Mouse (Mus musculus) liver, embryonic 14.5 days (tissue): ENCODE results near the gene Kmt5a. TPM values are rescaled to one million over a fixed set of nuclear protein-coding genes. Genes with fewer than 3 reads are reported as not detected.
"Not testable (repeated sequence)": the region's sequence is repeated elsewhere in the genome, so short reads cannot be mapped to it uniquely, and the experiment has no call there.

Source experiments
- ATAC-seq: fragments of 200-750 bp; cut with Nextera tagmentation; 2 replicates; pipeline ENCODE4 v1.8.0; 2017; ENCODE audit warnings: moderate number of reproducible peaks, mild to moderate bottlenecking, moderate library complexity; ENCODE audit not compliant: insufficient read depth
- DNase-seq, 3 experiments: peaks; one replicate each; pipeline ENCODE4 v3.0.0-alpha.2; 2012 to 2013; ENCODE audit warnings: low read depth in 3 of 3, low spot score in 3 of 3
- H3K27ac ChIP-seq: fragments of 300-500 bp; sonication (generic); 2 replicates; pipeline ENCODE4 v1.5.1; 2014; ENCODE audit warnings: moderate library complexity, mild to moderate bottlenecking, control low read depth, inconsistent platforms
- H3K27me3 ChIP-seq: fragments of 300-500 bp; sonication (generic); 2 replicates; pipeline ENCODE4 v1.6.1; 2014; ENCODE audit warnings: mild to moderate bottlenecking, low read length, moderate library complexity; ENCODE audit not compliant: control insufficient read depth, insufficient read depth
- H3K36me3 ChIP-seq: fragments of 300-500 bp; sonication (generic); replicated peaks from 2 replicates; pipeline ENCODE4 v1.6.1; 2014; ENCODE audit warnings: low read depth; ENCODE audit not compliant: control insufficient read depth, insufficient read depth
- H3K4me1 ChIP-seq, 2 experiments: fragments of 200-500 bp in 1 of 2; fragments of 300-500 bp in 1 of 2; sonication (generic) in 1 of 2; replicated peaks; 2 replicates each; pipeline ENCODE4 v1.6.1; 2012 to 2014; ENCODE audit warnings: antibody characterized with exemption in 1 of 2, inconsistent platforms in 1 of 2, low read length in 1 of 2; ENCODE audit not compliant: control insufficient read depth in 2 of 2, insufficient read depth in 2 of 2
- H3K4me2 ChIP-seq: fragments of 300-500 bp; sonication (generic); 2 replicates; pipeline ENCODE4 v1.6.1; 2014; ENCODE audit warnings: low read depth, mild to moderate bottlenecking, control low read depth, moderate library complexity
- H3K4me3 ChIP-seq, 2 experiments: fragments of 200-500 bp in 1 of 2; fragments of 300-500 bp in 1 of 2; sonication (generic) in 1 of 2; 2 replicates each; pipeline ENCODE4 v1.5.1; 2012 to 2014; ENCODE audit warnings: low read depth in 2 of 2, low read length in 2 of 2, mild to moderate bottlenecking in 2 of 2, control low read depth in 1 of 2, inconsistent platforms in 1 of 2, moderate library complexity in 1 of 2; ENCODE audit not compliant: insufficient read depth in 1 of 2
- H3K9ac ChIP-seq: fragments of 300-500 bp; sonication (generic); replicated peaks from 2 replicates; pipeline ENCODE4 v1.6.1; 2014; ENCODE audit warnings: mild to moderate bottlenecking, control low read depth, moderate library complexity
- H3K9me3 ChIP-seq: fragments of 300-500 bp; sonication (generic); 2 replicates; pipeline ENCODE4 v1.6.1; 2016; ENCODE audit warnings: low read length, mixed read lengths; ENCODE audit not compliant: control insufficient read depth
- CTCF ChIP-seq: IDR thresholded peaks from 2 replicates; pipeline ENCODE4 v1.5.1; 2016; ENCODE audit warnings: antibody characterized with exemption, low read depth, control low read depth
- EP300 ChIP-seq: IDR thresholded peaks from 2 replicates; pipeline ENCODE4 v1.6.1; 2016; ENCODE audit warnings: antibody characterized with exemption, low read depth
- WGBS: fragments of 180-500 bp; shearing (Covaris S2); extraction: QIAGEN DNeasy Blood & Tissue Kit; methylation state at CpG from one replicate; pipeline ENCODE4 v1.1.7; 2014; ENCODE audit not compliant: insufficient replicate concordance; 5-methylcytosine and 5-hydroxymethylcytosine counted together
- polyA plus RNA-seq, 2 experiments: library from polyadenylated mRNA; depleted of rRNA in 1 of 2; stranded (reverse) in 1 of 2; unstranded in 1 of 2; fragments of >200 nt; fragmentation: Nextera tagmentation in 1 of 2; extraction: Ambion mirVana in 1 of 2; gene quantifications; 2 replicates each; pipeline versions ENCODE4 v1.2.1 to v1.2.3; 2012 to 2014

Gene Kmt5a
- polyA plus RNA-seq, 2 experiments, result 51.8 to 58.6 TPM

DNA sequence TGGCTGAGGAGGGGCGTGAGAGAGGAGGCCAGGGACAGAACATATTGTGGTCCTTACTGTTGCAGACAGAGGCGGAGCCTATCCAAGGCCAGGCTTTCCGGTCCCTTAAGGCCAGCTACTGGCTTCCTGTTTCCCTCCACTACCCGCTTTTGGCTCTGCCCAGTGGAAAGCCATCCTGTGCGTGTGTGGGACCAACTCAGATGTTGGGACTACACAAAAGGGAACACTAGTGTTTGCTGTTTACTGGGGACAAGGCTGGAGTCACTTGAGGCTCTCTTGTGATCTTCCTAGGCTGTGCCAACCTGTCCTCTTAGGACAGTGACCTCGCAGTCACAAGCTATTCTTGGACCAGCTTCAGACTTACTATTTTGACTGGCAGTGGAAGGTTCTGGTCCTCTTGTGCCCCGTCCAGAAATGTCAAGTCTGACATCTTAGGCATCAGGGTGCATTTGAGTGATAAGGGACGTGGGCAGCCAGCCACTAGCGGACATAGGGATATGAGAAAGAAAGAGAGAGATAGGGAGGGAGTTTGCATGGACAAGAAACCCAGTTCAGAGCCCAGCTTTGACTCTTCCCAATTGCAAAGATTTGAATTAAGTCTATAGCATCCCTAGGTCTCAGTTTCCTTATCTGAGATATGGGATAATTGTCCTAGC lies 58.6 kb downstream of the Kmt5a start:
- peak overlapping the region; percentile 8; the same call in 1 of the 2 replicates for H3K4me2 ChIP-seq

DNA sequence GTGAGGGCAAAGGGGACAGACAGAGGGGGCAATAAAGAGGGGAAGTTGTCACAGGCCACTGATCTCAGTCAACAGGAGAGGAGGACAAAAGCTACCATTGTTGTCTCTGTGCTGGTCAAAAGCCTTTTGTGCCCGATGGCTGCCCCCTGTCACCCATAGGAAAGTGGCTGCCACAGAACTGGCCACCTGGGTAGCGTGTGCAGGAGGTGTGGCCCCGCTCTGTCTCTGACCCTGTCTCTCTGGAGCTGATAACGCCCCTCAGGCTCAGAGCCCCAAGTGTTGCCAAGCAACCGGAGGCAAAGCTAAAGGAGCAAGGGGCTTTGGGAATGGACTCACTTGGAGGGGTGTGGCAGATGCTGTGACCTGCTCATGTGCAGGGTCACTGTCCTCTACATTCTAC lies 59.3 kb downstream of the Kmt5a start:
- DNase-seq, result no peak
- H3K4me1 ChIP-seq, result peaks cover 13 to 21% of the 10 kb centered on the region in 2 experiments; a peak in 3 of 4 replicates
- TF ChIP-seq EP300 (no peak), CTCF (no peak)
- no peaks in the 10 kb centered on the region for H3K27me3 ChIP-seq
- no peaks in the 10 kb centered on the region for H3K36me3 ChIP-seq
- no peak overlapping the region for H3K4me2 ChIP-seq
- no peak overlapping the region for H3K4me3 ChIP-seq
- H3K27ac ChIP-seq, result no peak overlapping the region
- 22% methylated on average over 5 of the region's 5 CpGs for WGBS
- no peak overlapping the region for H3K9ac ChIP-seq
- ATAC-seq, result peak; percentile 46
- H3K9me3 ChIP-seq, result no peaks in the 10 kb centered on the region

More for the DNA sequence above, 58.6 kb downstream of the Kmt5a start:
- TF ChIP-seq EP300 (no peak), CTCF (no peak)
- H3K4me1 ChIP-seq, result peaks cover 13 to 21% of the 10 kb centered on the region in 2 experiments; a peak in 3 of 4 replicates
- no peaks in the 10 kb centered on the region for H3K9me3 ChIP-seq
- H3K4me3 ChIP-seq, result no peak overlapping the region
- no peaks in the 10 kb centered on the region for H3K36me3 ChIP-seq
- 20% methylated on average over 9 of the region's 9 CpGs for WGBS
- ATAC-seq (peak; percentile 26; the same call in 1 of the 2 replicates), DNase-seq (no peak)
- no peaks in the 10 kb centered on the region for H3K27me3 ChIP-seq
- no peak overlapping the region for H3K9ac ChIP-seq
- no peak overlapping the region for H3K27ac ChIP-seq

GRCm38 (mm10) chr5:124500037-124500436 lies 60.3 kb downstream of the Kmt5a start:
- 66% methylated on average over 2 of the region's 4 CpGs for WGBS

DNA sequence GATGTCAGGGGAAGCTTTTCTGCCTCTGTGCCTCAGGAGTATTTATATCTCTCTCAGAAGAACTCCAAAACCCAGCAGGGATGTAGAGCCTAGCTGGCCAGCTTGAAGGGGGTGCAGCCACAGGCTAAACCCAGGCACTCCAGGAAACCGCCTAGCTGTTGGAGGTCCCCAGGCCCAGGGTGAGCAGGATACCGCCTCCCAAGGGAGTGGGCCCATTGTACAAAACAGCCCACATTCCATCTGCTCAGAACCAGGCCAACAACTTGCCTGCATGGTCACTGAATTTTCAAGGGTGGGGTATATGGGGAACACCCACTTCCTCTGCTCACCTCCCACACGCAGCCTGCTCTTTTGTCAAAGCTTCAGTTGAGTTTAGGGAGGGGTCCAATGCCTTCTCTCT lies 60.8 kb downstream of the Kmt5a start:
- Histone ChIP-seq H3K4me1 (peaks cover 13 to 21% of the 10 kb centered on the region in 2 experiments; a peak in 3 of 4 replicates), H3K4me2 (no peak overlapping the region), H3K9me3 (no peaks in the 10 kb centered on the region), H3K36me3 (no peaks in the 10 kb centered on the region), H3K4me3 (no peak overlapping the region), H3K27me3 (no peaks in the 10 kb centered on the region), H3K9ac (no peak overlapping the region), H3K27ac (no peak overlapping the region)
- DNase-seq, result no peak
- TF ChIP-seq EP300 (no peak), CTCF (no peak)
- ATAC-seq, result no peak
- 84% methylated on average over 3 of the region's 3 CpGs for WGBS

More at GRCm38 (mm10) chr5:124500037-124500436, 60.3 kb downstream of the Kmt5a start:
- H3K4me1 ChIP-seq, result peaks cover 13 to 21% of the 10 kb centered on the region in 2 experiments; a peak in 3 of 4 replicates
- ATAC-seq, H3K36me3 ChIP-seq, H3K9me3 ChIP-seq, H3K27ac ChIP-seq, H3K4me3 ChIP-seq, DNase-seq, H3K27me3 ChIP-seq, H3K9ac ChIP-seq, H3K4me2 ChIP-seq: not testable (repeated sequence)

DNA sequence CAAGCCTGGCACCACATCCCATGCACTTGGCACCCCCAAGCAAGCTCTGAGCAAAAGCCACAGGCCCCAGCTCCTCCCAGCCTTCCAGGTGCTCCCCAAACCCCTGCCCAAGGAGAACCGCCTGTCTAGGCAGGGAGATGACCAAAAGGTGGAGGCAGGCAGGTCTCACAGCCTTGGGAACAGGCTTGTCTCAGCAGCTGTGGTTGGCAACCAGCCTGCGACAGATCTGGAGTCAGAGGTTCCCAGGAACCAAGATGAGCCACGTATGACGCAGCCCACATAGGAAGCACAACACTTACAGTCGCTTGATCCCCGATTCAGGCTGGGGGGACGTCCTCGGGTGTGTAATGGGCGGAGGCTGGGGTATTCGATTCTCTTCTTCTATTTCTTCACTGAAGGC lies 61.8 kb downstream of the Kmt5a start:
- no peak for TF ChIP-seq CTCF
- no peak for TF ChIP-seq EP300
- Histone ChIP-seq H3K9ac (no peak overlapping the region), H3K9me3 (no peaks in the 10 kb centered on the region), H3K4me3 (no peak overlapping the region), H3K4me1 (peaks cover 13 to 18% of the 10 kb centered on the region in 2 experiments; a peak in 3 of 4 replicates), H3K36me3 (no peaks in the 10 kb centered on the region), H3K27ac (no peak overlapping the region), H3K4me2 (no peak overlapping the region), H3K27me3 (no peaks in the 10 kb centered on the region)
- 69% methylated on average over 10 of the region's 10 CpGs for WGBS
- DNase-seq (no peak), ATAC-seq (no peak)
